Mouse (Mus musculus): Measurements from ENCODE around the gene B3glct. TPM values are rescaled to one million over a fixed set of nuclear protein-coding genes. Genes with fewer than 3 reads are reported as not detected.

Gene B3glct
- polyA plus RNA-seq, 1 experiment from 2014 or later, result 11.0 TPM

DNA sequence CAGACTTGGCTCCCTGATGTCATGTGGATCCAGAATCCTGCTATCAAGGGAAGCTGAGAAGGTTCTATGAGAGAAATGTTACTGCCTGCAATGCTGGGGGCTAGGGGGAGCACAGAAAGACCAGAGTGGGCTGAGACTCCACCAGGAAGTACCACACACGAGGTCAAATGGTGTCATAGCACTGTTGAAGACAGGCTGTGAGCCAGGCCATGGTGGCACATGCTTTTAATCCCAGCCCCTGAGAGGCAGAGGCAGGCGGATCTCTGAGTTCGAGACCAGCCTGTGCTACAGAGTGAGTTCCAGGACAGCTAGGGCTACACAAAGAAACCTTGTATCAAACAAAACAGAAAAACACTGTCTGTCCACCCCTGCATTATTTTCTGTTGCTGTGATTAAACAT is 75.0 kb downstream of the B3glct start:
- H3K9me3 ChIP-seq (replicated peaks), result no peaks in the 10 kb centered on the region
- ATAC-seq (ENCODE audit: insufficient number of reproducible peaks, low FRiP score, low TSS enrichment, low read depth), result no peak

GRCm38 (mm10) chr5:149767116-149767515 is 89.1 kb downstream of the B3glct start:
- H3K27me3 ChIP-seq, result no peaks in the 10 kb centered on the region
- ATAC-seq (ENCODE audit: insufficient number of reproducible peaks, low FRiP score, low TSS enrichment, low read depth), result no peak
- no peaks in the 10 kb centered on the region for H3K36me3 ChIP-seq
- no peak overlapping the region for H3K27ac ChIP-seq (replicated peaks)
- WGBS, result 19% methylated on average over 8 of the region's 8 CpGs
- H3K9me3 ChIP-seq (replicated peaks), result no peaks in the 10 kb centered on the region
- H3K4me2 ChIP-seq (replicated peaks), result 0 out of 2 replicates have a peak overlapping the region, but pooled peaks have one; percentile 4
- H3K9ac ChIP-seq, result no peak overlapping the region
- H3K4me1 ChIP-seq, result 0 out of 2 replicates have a peak, but pooled peaks cover 4% of the 10 kb centered on the region
- H3K4me3 ChIP-seq (replicated peaks), result no peak overlapping the region

More for the DNA sequence above, 75.0 kb downstream of the B3glct start:
- WGBS, result 84% methylated on average over 3 of the region's 3 CpGs
- Histone ChIP-seq H3K27me3 (no peaks in the 10 kb centered on the region), H3K4me1 (peaks cover 5% of the 10 kb centered on the region; the same call in 1 of the 2 replicates), H3K36me3 (no peaks in the 10 kb centered on the region; the same call in 1 of the 2 replicates), H3K9ac (no peak overlapping the region), H3K27ac (replicated peaks) (no peak overlapping the region), H3K4me2 (replicated peaks) (no peak overlapping the region), H3K4me3 (replicated peaks) (no peak overlapping the region)

DNA sequence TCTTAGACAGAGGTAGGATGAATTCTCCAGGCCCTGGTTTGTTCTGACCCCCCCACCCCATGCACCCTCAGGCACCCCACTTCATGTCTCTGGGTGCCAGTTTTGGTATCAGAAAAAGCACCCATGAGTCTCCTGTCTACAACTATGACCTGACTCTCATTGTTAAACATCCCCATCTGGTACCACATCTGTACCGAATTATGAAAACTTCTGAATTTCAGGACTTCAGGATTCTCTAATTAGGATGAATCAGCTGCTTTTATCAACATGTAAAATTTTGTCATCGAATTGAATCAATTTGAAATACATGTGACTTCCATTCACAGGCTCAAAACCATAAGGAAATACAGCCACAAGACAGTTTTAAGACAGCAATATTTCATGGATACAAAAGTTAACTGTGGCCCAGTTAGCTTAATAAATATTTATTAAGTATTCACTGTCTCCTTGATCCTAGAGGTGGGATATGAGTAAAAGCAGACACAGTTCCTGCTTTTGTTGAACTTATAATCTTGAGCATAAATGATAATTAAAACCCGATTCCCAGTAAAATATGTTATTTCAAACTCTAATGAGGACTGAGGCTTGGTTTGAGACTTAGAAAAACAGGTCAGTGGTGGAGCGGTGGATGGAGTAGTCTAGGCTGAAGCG is 89.7 kb downstream of the B3glct start:
- no peak overlapping the region for H3K27ac ChIP-seq (replicated peaks)
- H3K4me1 ChIP-seq, result 0 out of 2 replicates have a peak, but pooled peaks cover 4% of the 10 kb centered on the region
- no peak for ATAC-seq (ENCODE audit: insufficient number of reproducible peaks, low FRiP score, low TSS enrichment, low read depth)
- no peak overlapping the region for H3K4me2 ChIP-seq (replicated peaks)
- H3K27me3 ChIP-seq, result no peaks in the 10 kb centered on the region
- H3K9ac ChIP-seq, result no peak overlapping the region
- 61% methylated on average over 5 of the region's 5 CpGs for WGBS
- no peaks in the 10 kb centered on the region for H3K36me3 ChIP-seq
- no peak overlapping the region for H3K4me3 ChIP-seq (replicated peaks)
- H3K9me3 ChIP-seq (replicated peaks), result no peaks in the 10 kb centered on the region

GRCm38 (mm10) chr5:149769666-149770065 is 91.6 kb downstream of the B3glct start:
- no peaks in the 10 kb centered on the region for H3K27me3 ChIP-seq
- WGBS, result 95% methylated on average over 8 of the region's 8 CpGs
- 0 out of 2 replicates have a peak, but pooled peaks cover 4% of the 10 kb centered on the region for H3K4me1 ChIP-seq
- no peaks in the 10 kb centered on the region for H3K36me3 ChIP-seq
- no peaks in the 10 kb centered on the region for H3K9me3 ChIP-seq (replicated peaks)
- H3K4me3 ChIP-seq (replicated peaks), result no peak overlapping the region
- H3K27ac ChIP-seq (replicated peaks), result no peak overlapping the region
- ATAC-seq (ENCODE audit: insufficient number of reproducible peaks, low FRiP score, low TSS enrichment, low read depth), result no peak
- H3K9ac ChIP-seq, result no peak overlapping the region
- H3K4me2 ChIP-seq (replicated peaks), result no peak overlapping the region

- H3K9ac ChIP-seq, result no peak overlapping the region
- no peak overlapping the region for H3K27ac ChIP-seq (replicated peaks)
- no peak overlapping the region for H3K4me3 ChIP-seq (replicated peaks)
- H3K27me3 ChIP-seq, result no peaks in the 10 kb centered on the region
- H3K9me3 ChIP-seq (replicated peaks), result no peaks in the 10 kb centered on the region; the same call in 1 of the 2 replicates
- no peaks in the 10 kb centered on the region for H3K36me3 ChIP-seq
- 63% methylated on average over 7 of the region's 7 CpGs for WGBS
- no peak for ATAC-seq (ENCODE audit: insufficient number of reproducible peaks, low FRiP score, low TSS enrichment, low read depth)
- H3K4me2 ChIP-seq (replicated peaks), result no peak overlapping the region
- H3K4me1 ChIP-seq, result no peaks in the 10 kb centered on the region
Observed at GRCm38 (mm10) chr5:149776038-149776437, 98.0 kb downstream of the B3glct start.

GRCm38 (mm10) chr5:149779740-149780139 is 101.7 kb downstream of the B3glct start:
- H3K4me1 ChIP-seq, result no peaks in the 10 kb centered on the region
- no peak overlapping the region for H3K4me2 ChIP-seq (replicated peaks)
- no peak for ATAC-seq (ENCODE audit: insufficient number of reproducible peaks, low FRiP score, low TSS enrichment, low read depth)
- H3K4me3 ChIP-seq (replicated peaks), result no peak overlapping the region
- no peak overlapping the region for H3K27ac ChIP-seq (replicated peaks)
- H3K9me3 ChIP-seq (replicated peaks), result no peaks in the 10 kb centered on the region; the same call in 1 of the 2 replicates
- H3K36me3 ChIP-seq, result no peaks in the 10 kb centered on the region
- H3K27me3 ChIP-seq, result no peaks in the 10 kb centered on the region
- H3K9ac ChIP-seq, result no peak overlapping the region
- WGBS, result 85% methylated on average over 6 of the region's 6 CpGs

GRCm38 (mm10) chr5:149780411-149780810 is 102.4 kb downstream of the B3glct start:
- WGBS, result 95% methylated on average over 2 of the region's 2 CpGs
- H3K4me2 ChIP-seq (replicated peaks), result no peak overlapping the region
- H3K4me1 ChIP-seq, result no peaks in the 10 kb centered on the region
- no peak overlapping the region for H3K9ac ChIP-seq
- H3K4me3 ChIP-seq (replicated peaks), result no peak overlapping the region
- H3K27me3 ChIP-seq, result no peaks in the 10 kb centered on the region
- H3K36me3 ChIP-seq, result no peaks in the 10 kb centered on the region
- ATAC-seq (ENCODE audit: insufficient number of reproducible peaks, low FRiP score, low TSS enrichment, low read depth), result no peak
- no peak overlapping the region for H3K27ac ChIP-seq (replicated peaks)
- no peaks in the 10 kb centered on the region; the same call in 1 of the 2 replicates for H3K9me3 ChIP-seq (replicated peaks)

DNA sequence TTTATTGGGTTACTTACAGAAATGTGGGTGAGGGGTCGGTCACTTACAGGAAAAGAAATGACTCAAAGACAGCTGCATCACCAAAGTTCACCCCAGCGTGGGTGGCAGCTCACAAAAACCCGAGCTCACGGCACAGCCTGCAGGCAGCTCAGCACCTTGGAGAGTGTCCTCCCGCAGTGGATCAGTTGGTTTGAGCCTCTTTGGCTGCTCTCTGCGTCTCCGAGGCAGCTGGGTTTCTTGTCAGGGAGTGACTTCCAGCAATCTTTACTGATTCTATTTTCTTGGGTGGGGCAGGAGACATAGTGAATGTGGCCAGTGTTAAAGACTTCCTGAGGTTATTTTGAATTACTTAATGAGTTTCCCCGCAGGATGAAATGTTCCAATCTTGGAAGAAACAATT is 112.1 kb downstream of the B3glct start:
- Histone ChIP-seq H3K27ac (replicated peaks) (no peak overlapping the region), H3K4me2 (replicated peaks) (no peak overlapping the region), H3K9me3 (replicated peaks) (0 out of 2 replicates have a peak, but pooled peaks cover 3% of the 10 kb centered on the region), H3K27me3 (no peaks in the 10 kb centered on the region), H3K4me3 (replicated peaks) (no peak overlapping the region), H3K36me3 (no peaks in the 10 kb centered on the region), H3K4me1 (no peaks in the 10 kb centered on the region), H3K9ac (no peak overlapping the region)
- no peak for ATAC-seq (ENCODE audit: insufficient number of reproducible peaks, low FRiP score, low TSS enrichment, low read depth)
- WGBS, result 21% methylated on average over 8 of the region's 8 CpGs

DNA sequence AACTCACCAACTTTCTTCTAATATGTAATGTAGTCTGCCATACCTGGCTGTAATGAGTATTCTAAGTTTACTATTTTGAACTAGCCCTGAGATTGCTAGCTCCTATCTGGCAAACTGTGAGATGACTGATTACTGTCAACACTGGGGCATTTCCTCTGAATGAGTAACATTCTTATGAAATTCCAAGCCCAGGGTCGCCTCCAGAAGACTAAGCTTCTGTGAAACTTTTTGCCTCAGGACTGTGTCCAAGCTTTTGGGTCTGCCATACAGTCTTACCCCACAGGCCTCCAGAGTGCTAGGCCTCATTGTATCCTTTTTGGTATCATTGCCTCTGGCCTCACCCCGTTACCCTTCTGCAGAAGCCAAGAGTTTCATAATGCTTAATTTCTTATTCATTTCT is 132.0 kb downstream of the B3glct start:
- H3K36me3 ChIP-seq, result no peaks in the 10 kb centered on the region
- ATAC-seq (ENCODE audit: insufficient number of reproducible peaks, low FRiP score, low TSS enrichment, low read depth), result no peak
- no peaks in the 10 kb centered on the region for H3K9me3 ChIP-seq (replicated peaks)
- H3K4me1 ChIP-seq, result no peaks in the 10 kb centered on the region
- 58% methylated on average over 2 of the region's 2 CpGs for WGBS
- H3K4me2 ChIP-seq (replicated peaks), result no peak overlapping the region
- no peak overlapping the region for H3K27ac ChIP-seq (replicated peaks)
- no peak overlapping the region for H3K4me3 ChIP-seq (replicated peaks)
- H3K27me3 ChIP-seq, result no peaks in the 10 kb centered on the region
- H3K9ac ChIP-seq, result no peak overlapping the region

- Histone ChIP-seq H3K27ac (replicated peaks) (no peak overlapping the region), H3K4me1 (no peaks in the 10 kb centered on the region), H3K36me3 (no peaks in the 10 kb centered on the region), H3K4me2 (replicated peaks) (no peak overlapping the region), H3K9ac (no peak overlapping the region), H3K4me3 (replicated peaks) (no peak overlapping the region), H3K27me3 (no peaks in the 10 kb centered on the region), H3K9me3 (replicated peaks) (no peaks in the 10 kb centered on the region)
- 69% methylated on average over 6 of the region's 6 CpGs for WGBS
- ATAC-seq (ENCODE audit: insufficient number of reproducible peaks, low FRiP score, low TSS enrichment, low read depth), result no peak
Observed at GRCm38 (mm10) chr5:149811835-149812234, 133.8 kb downstream of the B3glct start.

Data from embryonic facial prominence, embryonic 15.5 days (tissue).